Comparison of ENCODE assay signal across 1 mouse cellular context in genomic region chr6:67036837-67037628, GRCm38 (mm10).
TF ChIP-seq lines count a peak whose summit lies in the region.

Gene Gadd45a (minus strand): TSS chr6:67037457.

TF ChIP-seq in MEL, 35 proteins besides CTCF, POLR2A, EP300 and RAD21 (continued from another document):
- TF ChIP-seq NRF1 (IDR thresholded peaks at IDR 0.05; ENCODE audit: insufficient read depth, low read depth, low read length, poor library complexity, severe bottlenecking) (peak; percentile 22; the same call in 1 of the 2 replicates), SMC3 (IDR thresholded peaks at IDR 0.05; ENCODE audit: low read depth, low read length) (no peak), TBP (IDR thresholded peaks at IDR 0.05; ENCODE audit: low read depth, low read length) (peak; percentile 97), MAFK (IDR thresholded peaks at IDR 0.05; ENCODE audit: borderline replicate concordance, low read depth, low read length) (no peak)
